Mouse (Mus musculus) hematopoietic stem cell, adult 5-6 weeks (primary cell): ENCODE measurements around the gene Canx. TPM values are rescaled to one million over a fixed set of nuclear protein-coding genes. Genes with fewer than 3 reads are reported as not detected.
A peak's percentile ranks its signal among the peaks of the same experiment; 100 is the strongest.
"Not testable (repeated sequence)": the region's sequence is repeated elsewhere in the genome, so short reads cannot be mapped to it uniquely, and the experiment has no call there.

Experiments used
- ATAC-seq, 2 experiments: fragments of 125-278 bp in 1 of 2; replicated peaks in 1 of 2; 2 replicates each; pipeline ENCODE4 v1.8.0; 2016 to 2017; ENCODE audit warnings: inconsistent platforms in 2 of 2, mild to moderate bottlenecking in 2 of 2, moderate number of reproducible peaks in 2 of 2, low read depth in 1 of 2, moderate TSS enrichment in 1 of 2; ENCODE audit not compliant: low FRiP score in 2 of 2, poor library complexity in 2 of 2, severe bottlenecking in 2 of 2, insufficient read depth in 1 of 2, low TSS enrichment in 1 of 2
- total RNA-seq: library from RNA; stranded (forward); fragments of 172-1452, 232-1000 nt; gene quantifications from 2 replicates; pipeline ENCODE4 v1.2.3, GENCODE M21; 2017

Canx gene
- total RNA-seq, 1 experiment from 2014 or later, result 931 TPM

- ATAC-seq, result no peak
Measured at GRCm38 (mm10) chr11:50346256-50347032, 21.0 kb upstream of the Canx start.

DNA sequence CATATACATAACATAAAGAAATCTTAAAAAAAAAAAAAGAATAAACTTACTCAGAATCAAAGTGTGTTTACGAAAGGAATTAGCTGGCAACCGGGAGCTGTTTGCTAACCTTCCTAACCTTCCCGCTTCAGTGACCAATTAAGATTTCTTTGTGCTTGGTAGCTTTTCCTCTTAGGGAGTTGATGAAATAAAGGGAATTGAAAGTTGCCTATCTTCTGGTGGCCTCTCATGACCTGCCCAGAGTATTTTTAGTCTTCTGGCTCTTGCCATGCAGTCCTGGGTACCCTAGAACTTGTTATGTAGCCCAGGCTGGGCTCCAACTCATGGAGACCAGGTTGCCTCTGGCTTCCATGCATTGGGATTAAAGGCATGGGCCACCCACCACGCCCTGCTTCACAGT, 20.0 kb upstream of the Canx start:
- ATAC-seq, result no peak

- ATAC-seq, result no peak
Measured at GRCm38 (mm10) chr11:50336891-50337290, 11.4 kb upstream of the Canx start.

DNA sequence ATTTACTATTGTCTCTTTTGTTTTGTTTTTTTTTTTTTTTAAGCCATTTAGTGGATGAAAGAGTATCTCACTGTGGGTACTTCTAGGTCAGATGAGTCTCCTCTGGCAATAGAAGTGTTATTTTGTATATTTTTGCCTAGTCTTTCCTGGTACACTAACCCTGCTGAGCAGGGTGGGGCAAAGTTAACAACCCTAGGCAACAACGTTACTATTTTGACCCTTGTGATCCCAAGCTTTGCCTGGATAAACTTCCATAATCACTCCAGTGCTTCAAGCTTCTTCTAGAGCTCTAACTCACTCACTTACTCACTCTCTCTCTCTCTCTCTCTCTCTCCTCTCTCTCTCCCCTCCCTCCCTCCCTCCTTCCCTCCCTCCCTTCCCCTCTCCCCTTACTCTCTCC, 10.7 kb upstream of the Canx start:
- no peak for ATAC-seq

GRCm38 (mm10) chr11:50333181-50333580, 7.7 kb upstream of the Canx start:
- ATAC-seq, result no peak

GRCm38 (mm10) chr11:50329378-50329777, 3.9 kb upstream of the Canx start:
- ATAC-seq, result no peak

DNA sequence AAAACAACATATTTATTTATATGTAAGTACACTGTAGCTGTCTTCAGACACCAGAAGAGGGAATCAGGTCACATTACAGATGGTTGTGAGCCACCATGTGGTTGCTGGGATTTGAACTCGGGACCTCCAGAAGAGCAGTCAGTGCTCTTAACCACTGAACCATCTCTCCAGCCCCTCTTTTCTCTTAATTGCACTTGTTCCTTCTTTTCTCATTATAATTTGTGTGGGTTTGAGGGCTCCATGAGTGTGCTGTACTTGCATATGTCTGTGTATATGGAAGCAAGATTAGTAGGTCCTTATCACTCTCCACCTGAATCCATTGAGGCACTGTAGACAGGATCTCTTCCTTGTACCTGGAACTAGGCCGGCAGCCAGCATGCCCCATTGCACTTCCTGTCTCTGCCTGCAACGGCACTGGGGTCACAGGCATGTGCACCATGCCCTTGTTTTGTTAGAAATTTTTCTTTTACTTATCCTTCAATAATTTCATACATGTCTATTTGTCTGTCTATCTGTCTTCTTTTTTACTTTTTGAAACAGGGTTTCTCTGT, 2.7 kb upstream of the Canx start:
- ATAC-seq, result no peak

DNA sequence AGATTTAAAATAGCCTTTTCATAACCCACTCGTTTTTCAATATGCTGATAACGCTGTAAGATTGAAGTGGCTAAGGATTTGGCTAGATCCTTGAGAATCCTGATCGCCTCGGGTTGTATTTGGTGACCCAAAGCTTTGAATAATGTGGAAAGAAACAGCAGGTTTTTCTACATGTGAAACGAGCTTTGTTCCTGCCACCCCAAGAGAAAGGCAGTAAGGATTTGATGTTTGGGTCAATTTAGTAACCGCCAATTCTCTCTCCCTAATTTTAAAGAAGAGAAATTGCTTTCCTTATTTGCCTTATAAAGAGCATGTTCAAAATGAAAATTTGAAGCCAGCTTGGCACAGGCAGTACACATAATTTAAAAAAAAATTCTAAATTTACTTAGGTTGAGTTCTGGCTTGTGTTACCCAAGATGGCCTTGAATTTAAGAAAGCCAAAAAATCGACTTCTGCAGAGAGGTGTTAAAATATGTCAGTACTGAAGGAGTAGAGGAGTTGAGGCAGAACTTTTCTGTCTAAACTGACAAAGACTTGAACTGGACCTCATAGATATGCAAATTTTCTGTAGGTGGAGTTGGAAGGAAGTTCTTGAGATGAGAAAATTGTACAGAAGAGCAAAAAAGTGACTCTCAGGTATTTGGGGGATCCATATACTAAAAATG, 961 bp upstream of the Canx start:
- ATAC-seq, result no peak

GRCm38 (mm10) chr11:50324751-50325471, 562 bp downstream of the Canx start:
- no peak for ATAC-seq

- no peak for ATAC-seq
Measured at GRCm38 (mm10) chr11:50323843-50324242, 1.6 kb downstream of the Canx start.

GRCm38 (mm10) chr11:50322345-50322744, 3.1 kb downstream of the Canx start:
- ATAC-seq, result no peak

DNA sequence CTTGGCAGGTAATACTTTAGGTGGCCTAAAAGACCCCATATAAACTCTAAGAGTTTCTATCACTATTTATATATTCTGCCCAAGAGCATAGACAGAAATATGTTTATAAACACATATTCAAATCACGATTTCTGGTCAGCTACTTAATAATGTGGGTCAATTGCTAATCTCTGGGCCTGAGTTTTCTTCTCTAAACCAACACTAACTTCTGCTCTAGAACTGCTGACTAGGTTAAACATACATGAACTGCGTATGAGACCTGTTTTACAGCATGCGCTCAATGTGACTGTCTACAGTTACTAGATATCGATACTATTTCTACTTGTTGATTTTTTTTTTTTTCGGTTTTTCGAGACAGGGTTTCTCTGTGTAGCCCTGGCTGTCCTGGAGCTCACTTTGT, 4.2 kb downstream of the Canx start:
- no peak for ATAC-seq

DNA sequence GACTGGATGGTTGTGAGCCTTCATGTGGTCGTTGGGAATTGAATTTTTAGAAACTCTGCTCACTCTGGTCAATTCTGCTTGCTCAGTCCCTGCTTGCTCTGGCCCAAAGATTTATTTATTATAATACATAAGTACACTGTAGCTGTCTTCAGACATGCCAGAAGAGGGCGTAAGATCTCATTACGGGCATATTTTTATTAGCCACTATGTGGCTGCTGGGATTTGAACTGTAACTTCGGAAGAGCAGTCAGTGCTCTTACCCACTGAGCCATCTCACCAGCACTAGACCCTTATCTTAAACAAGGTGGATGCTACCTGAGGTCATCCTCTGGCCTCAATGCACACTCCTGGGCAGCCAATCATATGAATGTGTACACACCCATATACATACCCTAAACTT, 6.1 kb downstream of the Canx start:
- not testable (repeated sequence) for ATAC-seq

GRCm38 (mm10) chr11:50312803-50313202, 12.7 kb downstream of the Canx start:
- no peak for ATAC-seq

DNA sequence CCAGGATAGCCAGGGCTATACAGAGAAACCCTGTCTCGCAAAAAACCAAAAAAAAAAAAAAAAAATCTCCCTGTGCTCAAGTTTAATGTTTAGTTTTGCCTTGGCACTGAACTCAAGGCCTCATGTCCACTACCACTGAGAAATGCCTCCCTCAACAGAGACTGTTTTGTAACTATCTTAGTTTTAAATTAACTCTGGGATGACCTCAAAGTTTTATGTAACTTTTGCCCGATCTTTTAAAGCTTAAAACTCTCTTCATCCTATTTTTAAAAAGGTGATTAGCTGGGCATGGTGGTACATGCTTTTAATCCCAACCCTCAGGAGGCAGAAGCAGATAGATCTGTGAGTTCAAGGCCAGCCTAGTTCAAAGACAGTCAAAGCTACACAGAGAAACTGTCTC, 22.1 kb downstream of the Canx start:
- ATAC-seq, result no peak

DNA sequence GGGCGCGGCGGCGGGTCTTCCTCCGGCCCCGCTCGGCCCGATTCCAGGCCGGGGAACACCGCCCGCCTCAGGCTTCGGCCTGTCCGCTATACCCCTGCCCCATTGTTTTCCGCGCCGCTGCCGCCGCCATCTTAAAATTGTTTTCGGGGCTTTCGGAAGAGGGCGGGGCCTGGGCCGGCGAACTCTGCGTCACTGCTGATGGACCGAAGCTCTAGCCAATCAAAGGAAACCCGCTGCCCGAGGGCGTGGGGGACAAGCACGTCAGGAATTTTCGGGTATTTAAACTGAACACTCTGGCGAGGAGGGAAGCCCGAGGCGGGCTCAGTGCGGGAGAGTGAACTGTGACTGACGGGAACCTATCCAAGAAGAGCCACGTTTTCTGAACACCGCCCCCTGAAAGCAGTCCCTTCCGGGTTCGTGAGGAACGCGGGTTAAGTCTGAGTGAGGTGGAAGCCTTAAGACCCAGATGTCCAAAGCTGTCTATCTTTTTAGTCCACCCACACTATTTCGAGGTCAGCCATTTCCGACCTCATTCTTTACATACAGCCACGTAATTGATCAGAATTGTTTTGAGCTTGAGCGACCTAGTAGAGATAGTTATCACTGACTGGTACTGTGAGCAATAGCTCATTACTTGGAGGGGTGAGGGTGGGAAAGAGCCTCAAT, 33.1 kb downstream of the Canx start, which contains the start of gene Maml1:
Gene Maml1, minus strand, starts transcription at position 122 of the 666 bp plus-strand sequence.
- peak; percentile 97 to 98 for ATAC-seq

- no peak for ATAC-seq
Measured at GRCm38 (mm10) chr11:50291321-50292165, 33.9 kb downstream of the Canx start.
